Mouse (Mus musculus) heart, embryonic 16.5 days (tissue): ENCODE results near the gene Nkiras1. TPM values are rescaled to one million over a fixed set of nuclear protein-coding genes. Genes with fewer than 3 reads are reported as not detected.
"Not testable (repeated sequence)": the region's sequence is repeated elsewhere in the genome, so short reads cannot be mapped to it uniquely, and the experiment has no call there.

ENCODE experiments used
- ATAC-seq: fragments of 200-750 bp; cut with Nextera tagmentation; replicated peaks from 2 replicates; pipeline ENCODE4 v1.8.0; 2017; ENCODE audit warnings: moderate number of reproducible peaks; ENCODE audit not compliant: insufficient read depth, low FRiP score; ENCODE audit errors: extremely low read depth
- H3K27ac ChIP-seq: fragments of 300-500 bp; sonication (generic); 2 replicates; pipeline ENCODE4 v1.5.1; 2014; ENCODE audit warnings: mild to moderate bottlenecking, low read length, control low read depth, moderate library complexity
- H3K27me3 ChIP-seq: fragments of 300-500 bp; sonication (generic); 2 replicates; pipeline ENCODE4 v1.6.1; 2014; ENCODE audit warnings: low read length, mixed read lengths; ENCODE audit not compliant: control insufficient read depth, insufficient read depth
- H3K36me3 ChIP-seq: fragments of 300-500 bp; sonication (generic); 2 replicates; pipeline ENCODE4 v1.6.1; 2014; ENCODE audit not compliant: control insufficient read depth, insufficient read depth
- H3K4me1 ChIP-seq: fragments of 300-500 bp; sonication (generic); 2 replicates; pipeline ENCODE4 v1.6.1; 2014; ENCODE audit warnings: low read length, mixed read lengths; ENCODE audit not compliant: control insufficient read depth, insufficient read depth
- H3K4me2 ChIP-seq: fragments of 300-500 bp; sonication (generic); 2 replicates; pipeline ENCODE4 v1.6.1; 2014; ENCODE audit warnings: low read depth, mild to moderate bottlenecking, control low read depth, low read length
- H3K4me3 ChIP-seq: fragments of 300-500 bp; sonication (generic); 2 replicates; pipeline ENCODE4 v1.5.1; 2014; ENCODE audit warnings: mild to moderate bottlenecking, control low read depth, low read length
- H3K9ac ChIP-seq: fragments of 300-500 bp; sonication (generic); 2 replicates; pipeline ENCODE4 v1.6.1; 2014; ENCODE audit warnings: low read length, control low read depth
- H3K9me3 ChIP-seq: fragments of 300-500 bp; sonication (generic); replicated peaks from 2 replicates; pipeline ENCODE4 v1.6.1; 2016; ENCODE audit warnings: low read length; ENCODE audit not compliant: control insufficient read depth
- WGBS: fragments of 180-500 bp; shearing (Covaris S2); extraction: QIAGEN DNeasy Blood & Tissue Kit; methylation state at CpG from one replicate; pipeline ENCODE4 v1.1.7; 2014; 5-methylcytosine and 5-hydroxymethylcytosine counted together
- polyA plus RNA-seq: library from polyadenylated mRNA; unstranded; fragments of >200 nt; fragmentation: Nextera tagmentation; extraction: Ambion mirVana; gene quantifications from 2 replicates; pipeline ENCODE4 v1.2.1, GENCODE M21; 2015

Nkiras1 gene
- 25.3 TPM in 2 replicates for polyA plus RNA-seq

DNA sequence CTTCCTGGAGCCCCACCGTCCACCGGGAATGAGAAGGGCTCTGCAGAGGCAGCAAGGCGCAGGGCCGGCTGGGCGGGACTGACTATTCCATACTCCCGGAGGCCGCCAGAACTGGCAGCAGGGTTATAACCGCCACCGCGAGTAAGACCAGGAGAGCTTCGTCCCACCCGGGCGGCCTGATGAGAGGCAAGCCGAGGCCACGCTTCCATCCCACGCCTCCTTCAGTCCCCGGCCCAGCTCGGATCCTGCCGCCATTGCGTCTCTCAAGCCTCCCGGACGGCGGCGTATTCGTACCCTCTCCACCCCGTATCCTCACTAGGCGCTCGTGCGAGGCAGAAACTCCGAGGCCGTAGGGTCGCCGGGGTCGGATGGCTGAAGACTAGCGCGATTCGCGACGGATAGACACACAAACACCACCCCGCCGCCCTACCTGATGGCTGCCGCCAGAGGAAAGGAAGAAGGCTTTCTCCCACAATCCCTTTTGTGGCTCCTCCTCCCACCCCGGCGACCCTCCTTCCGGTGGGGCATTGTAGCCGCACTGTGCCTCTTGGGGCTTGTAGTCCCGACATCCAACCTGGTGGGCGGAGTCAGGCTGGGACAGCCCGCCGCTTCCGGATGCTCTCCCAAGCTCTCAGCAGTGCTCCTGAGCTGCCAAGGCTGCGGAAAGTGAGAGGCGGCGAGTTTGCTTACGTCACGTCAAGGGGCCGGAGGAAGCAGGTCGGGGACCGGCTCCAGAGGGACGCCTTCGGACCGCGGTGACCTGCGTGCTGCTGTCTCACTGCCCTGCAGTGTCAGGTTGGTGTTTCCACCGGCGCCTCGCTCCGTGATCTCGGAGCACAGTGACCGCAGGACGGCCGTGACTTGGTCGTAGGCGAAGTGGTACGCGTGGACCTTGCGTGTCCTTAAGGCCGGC is at the start of gene Nkiras1, which contains the start of gene Rpl15:
TSS of gene Nkiras1 (plus strand) at position 608 of the 913 bp plus-strand sequence.
TSS of gene Rpl15 (minus strand) at position 863 of the 913 bp plus-strand sequence.
- peak within 1 kb of the TSS; percentile 90 for H3K4me2 ChIP-seq
- peak within 1 kb of the TSS; percentile 97 for H3K4me3 ChIP-seq
- H3K27me3 ChIP-seq, result no peaks in the 10 kb centered on the region
- WGBS, result under 1% methylated on average over 77 of the region's 78 CpGs
- H3K9me3 ChIP-seq, result no peaks in the 10 kb centered on the region
- ATAC-seq, result peak; percentile 100
- peak within 1 kb of the TSS; percentile 89 for H3K27ac ChIP-seq
- H3K4me1 ChIP-seq, result peaks cover 12% of the 10 kb centered on the region
- peak within 1 kb of the TSS; percentile 99 for H3K9ac ChIP-seq
- peaks cover 18% of the 10 kb centered on the region; the same call in 1 of the 2 replicates for H3K36me3 ChIP-seq

DNA sequence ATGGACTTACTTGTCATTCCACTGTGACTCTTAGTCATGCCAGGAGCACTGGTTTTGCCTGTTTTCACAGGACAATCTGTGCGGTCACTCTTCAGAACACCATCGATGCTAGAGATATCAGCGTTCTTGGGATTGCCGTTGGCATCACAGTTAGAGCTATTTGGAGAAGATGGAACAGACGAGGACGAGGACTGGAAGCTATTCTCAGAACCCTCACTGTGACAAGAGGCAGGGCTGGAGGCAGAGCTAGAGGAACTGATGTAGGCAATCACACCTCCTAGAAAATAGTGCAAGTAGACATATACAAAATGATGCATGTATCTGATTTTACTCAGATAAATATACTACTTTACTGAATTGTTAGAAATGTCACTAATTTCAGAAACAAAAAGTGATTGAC is 49.0 kb upstream of the Nkiras1 start:
- no peak for ATAC-seq
- Histone ChIP-seq H3K27me3 (no peaks in the 10 kb centered on the region), H3K9me3 (no peaks in the 10 kb centered on the region), H3K4me2 (no peak overlapping the region), H3K36me3 (no peaks in the 10 kb centered on the region), H3K27ac (no peak overlapping the region), H3K9ac (no peak overlapping the region), H3K4me1 (0 out of 2 replicates have a peak, but pooled peaks cover 3% of the 10 kb centered on the region), H3K4me3 (no peak overlapping the region)
- 80% methylated on average over 6 of the region's 6 CpGs for WGBS

DNA sequence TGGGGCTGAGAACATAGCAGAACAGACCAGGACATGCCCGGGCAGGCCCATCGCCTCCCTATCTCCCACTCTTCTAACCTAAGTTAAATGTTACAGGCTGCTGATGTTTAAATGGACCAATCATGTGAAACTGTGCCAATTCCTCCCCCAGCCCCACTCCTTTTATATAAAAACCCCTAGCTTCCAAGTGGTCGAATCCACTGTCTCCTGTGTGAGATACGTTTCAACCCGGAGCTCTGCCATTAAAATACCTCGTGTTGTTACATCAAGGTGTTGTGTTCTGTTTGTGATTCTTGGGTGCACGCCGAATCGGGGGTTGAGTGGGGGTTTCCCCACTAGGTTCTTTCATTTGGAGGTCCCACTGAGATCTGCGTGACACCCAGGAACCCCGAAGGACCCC is 45.5 kb upstream of the Nkiras1 start:
- not testable (repeated sequence) for H3K4me3 ChIP-seq, H3K36me3 ChIP-seq, H3K27ac ChIP-seq, H3K27me3 ChIP-seq, ATAC-seq, H3K9me3 ChIP-seq, H3K9ac ChIP-seq, H3K4me2 ChIP-seq, H3K4me1 ChIP-seq
- WGBS, result 93% methylated on average over 11 of the region's 11 CpGs

DNA sequence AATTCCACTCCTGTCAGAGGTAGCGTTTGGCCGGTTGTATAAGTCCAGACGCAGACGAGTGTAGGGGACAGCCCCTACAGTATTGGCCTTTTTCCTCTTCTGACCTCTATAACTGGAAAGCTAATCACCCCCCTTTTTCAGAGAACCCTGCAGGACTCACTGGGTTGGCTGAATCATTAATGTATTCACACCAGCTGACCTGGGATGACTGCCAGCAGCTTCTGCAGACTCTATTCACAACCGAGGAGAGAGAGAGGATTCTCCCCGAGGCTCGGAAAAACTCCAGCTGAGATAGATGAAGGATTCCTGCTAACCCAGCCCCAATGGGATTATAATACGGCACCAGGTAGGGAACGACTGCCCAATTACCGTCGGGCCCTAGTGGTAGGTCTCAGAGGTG is 44.8 kb upstream of the Nkiras1 start:
- not testable (repeated sequence) for ATAC-seq, H3K36me3 ChIP-seq, H3K27ac ChIP-seq, H3K4me1 ChIP-seq, H3K9ac ChIP-seq, H3K27me3 ChIP-seq, H3K4me3 ChIP-seq, H3K9me3 ChIP-seq
- H3K4me2 ChIP-seq, result peak overlapping the region; percentile 27; the same call in 1 of the 2 replicates
- WGBS, result 54% methylated on average over 11 of the region's 11 CpGs

DNA sequence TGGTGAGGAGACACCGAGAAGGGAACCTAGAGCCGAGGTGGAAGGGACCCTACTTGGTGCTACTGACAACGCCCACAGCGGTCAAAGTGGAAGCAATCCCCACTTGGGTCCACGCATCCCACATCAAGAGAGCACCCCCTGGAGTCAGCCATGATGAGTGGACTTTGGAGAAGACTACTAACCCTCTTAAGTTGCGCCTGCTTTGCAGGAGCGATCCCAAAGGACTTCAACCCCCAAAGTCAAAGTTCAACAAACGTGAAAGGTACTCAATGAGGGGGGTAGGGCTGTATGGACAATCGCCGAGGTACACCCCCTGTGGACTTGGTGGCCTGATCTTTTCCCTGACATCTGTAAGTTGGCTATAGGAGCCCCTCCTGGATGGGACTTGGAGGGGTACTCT is 41.2 kb upstream of the Nkiras1 start:
- not testable (repeated sequence) for H3K27ac ChIP-seq, ATAC-seq, H3K27me3 ChIP-seq, H3K4me2 ChIP-seq, H3K9me3 ChIP-seq, H3K9ac ChIP-seq, H3K4me3 ChIP-seq, H3K36me3 ChIP-seq
- peaks cover 15% of the 10 kb centered on the region for H3K4me1 ChIP-seq
- WGBS, result 91% methylated on average over 10 of the region's 10 CpGs

DNA sequence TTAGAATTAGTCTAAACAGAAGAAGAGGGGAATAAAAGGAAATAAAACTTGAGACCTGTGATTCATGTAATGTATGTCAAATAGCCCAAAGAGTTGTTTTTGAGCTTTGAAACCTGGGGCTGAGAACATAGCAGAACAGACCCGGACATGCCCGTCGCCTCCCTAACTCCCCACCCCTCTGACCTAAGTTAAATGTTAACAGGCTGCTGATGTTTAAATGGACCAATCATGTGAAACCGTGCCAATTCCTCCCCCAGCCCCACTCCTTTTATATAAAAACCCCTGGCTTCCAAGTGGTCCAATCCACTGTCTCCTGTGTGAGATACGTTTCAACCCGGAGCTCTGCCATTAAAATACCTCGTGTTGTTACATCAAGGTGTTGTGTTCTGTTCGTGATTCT is 39.1 kb upstream of the Nkiras1 start:
- not testable (repeated sequence) for H3K27ac ChIP-seq, H3K27me3 ChIP-seq, H3K9me3 ChIP-seq, ATAC-seq, H3K9ac ChIP-seq, H3K36me3 ChIP-seq, H3K4me2 ChIP-seq, H3K4me3 ChIP-seq
- peaks cover 16% of the 10 kb centered on the region for H3K4me1 ChIP-seq
- 93% methylated on average over 8 of the region's 8 CpGs for WGBS

DNA sequence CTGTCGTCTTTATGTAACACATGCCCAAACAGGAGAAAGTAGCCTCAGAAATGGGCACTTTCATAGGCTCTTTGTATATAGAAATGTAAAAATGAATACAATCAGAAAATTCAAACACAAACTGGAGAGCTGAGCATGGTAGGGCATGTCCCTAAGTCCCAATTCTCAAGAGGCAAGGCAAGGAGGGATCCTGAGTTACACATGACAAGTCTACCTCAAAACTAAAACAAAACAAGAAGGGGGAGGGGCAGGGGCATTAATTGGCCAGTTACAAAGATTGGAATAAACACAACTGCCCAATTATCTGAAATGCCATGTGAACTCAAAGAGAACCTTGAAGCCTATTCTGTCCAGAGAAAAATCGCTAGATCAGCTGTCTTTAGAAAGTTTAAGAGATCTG is 37.9 kb upstream of the Nkiras1 start:
- peaks cover 16% of the 10 kb centered on the region for H3K4me1 ChIP-seq
- H3K4me3 ChIP-seq, result no peak overlapping the region
- no peak for ATAC-seq
- no peak overlapping the region for H3K4me2 ChIP-seq
- H3K9ac ChIP-seq, result no peak overlapping the region
- no peaks in the 10 kb centered on the region for H3K9me3 ChIP-seq
- no peaks in the 10 kb centered on the region for H3K27me3 ChIP-seq
- no peaks in the 10 kb centered on the region for H3K36me3 ChIP-seq
- H3K27ac ChIP-seq, result peak overlapping the region; percentile 95
- 77% methylated on average over 2 of the region's 2 CpGs for WGBS

DNA sequence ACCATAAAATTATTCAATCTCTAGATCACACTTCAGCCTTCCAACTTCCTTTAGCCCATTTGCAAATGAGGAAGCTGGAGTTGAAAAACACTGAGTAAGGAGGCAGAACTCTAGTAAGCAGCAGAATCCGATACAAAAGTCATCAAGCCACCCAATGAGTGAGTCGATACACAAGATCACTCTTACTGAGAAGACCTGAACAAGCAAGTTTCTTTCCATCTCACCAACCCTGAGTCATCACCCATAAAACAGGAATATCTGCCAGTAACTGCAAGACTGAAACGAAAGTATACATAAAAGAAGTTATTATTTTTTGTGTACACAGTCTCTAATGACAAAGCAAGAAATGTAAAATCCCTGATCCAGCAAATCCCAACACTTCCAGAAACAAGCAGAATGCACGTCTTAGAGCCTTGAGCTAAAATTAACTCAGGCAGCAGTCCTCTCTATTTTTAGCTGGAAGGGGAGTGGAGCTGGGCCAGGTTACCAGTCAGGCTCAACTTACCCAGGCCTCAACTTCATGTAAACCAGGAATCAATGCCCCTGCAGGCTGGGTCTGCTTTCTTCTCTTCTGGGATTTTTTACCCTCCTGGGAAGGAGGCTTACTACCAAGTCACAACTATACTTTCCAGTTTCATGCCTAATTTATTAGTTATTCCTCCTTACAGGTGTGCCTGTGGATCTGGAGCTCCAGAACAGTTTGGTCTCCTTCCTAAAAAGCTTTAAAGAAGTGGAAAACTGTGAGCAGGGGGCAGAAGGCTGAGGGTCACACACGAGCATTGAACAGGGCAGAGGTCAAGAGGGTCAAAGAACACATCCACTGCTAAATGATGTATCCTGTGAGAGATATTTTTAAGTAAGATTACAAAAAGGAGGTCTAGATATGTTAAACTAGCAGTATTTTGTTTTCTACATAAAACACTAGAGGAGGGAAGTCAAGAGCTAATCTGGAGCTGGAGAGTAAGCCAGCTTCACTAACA is 36.7 kb upstream of the Nkiras1 start:
- ATAC-seq, result no peak
- Histone ChIP-seq H3K9ac (peak overlapping the region; percentile 60), H3K4me2 (peak overlapping the region; percentile 59), H3K27me3 (no peaks in the 10 kb centered on the region), H3K36me3 (no peaks in the 10 kb centered on the region), H3K9me3 (no peaks in the 10 kb centered on the region), H3K27ac (peak overlapping the region; percentile 95), H3K4me1 (peaks cover 16% of the 10 kb centered on the region), H3K4me3 (peak overlapping the region; percentile 12)
- WGBS, result 36% methylated on average over 5 of the region's 5 CpGs
